Mouse (Mus musculus) liver, embryonic 16.5 days (tissue): ENCODE data around the gene Sacs. TPM values are rescaled to one million over a fixed set of nuclear protein-coding genes. Genes with fewer than 3 reads are reported as not detected.

Experiments
- ATAC-seq: fragments of 200-750 bp; cut with Nextera tagmentation; 2 replicates; pipeline ENCODE4 v1.8.0; 2017; ENCODE audit warnings: low read depth, mild to moderate bottlenecking, moderate number of reproducible peaks, moderate library complexity
- H3K27ac ChIP-seq: fragments of 300-500 bp; sonication (generic); 2 replicates; pipeline ENCODE4 v1.5.1; 2014; ENCODE audit warnings: mild to moderate bottlenecking, low read length
- H3K27me3 ChIP-seq: fragments of 300-500 bp; sonication (generic); 2 replicates; pipeline ENCODE4 v1.6.1; 2014; ENCODE audit warnings: low read depth, low read length, mixed read lengths; ENCODE audit not compliant: control insufficient read depth, insufficient read depth
- H3K36me3 ChIP-seq: fragments of 300-500 bp; sonication (generic); 2 replicates; pipeline ENCODE4 v1.6.1; 2014; ENCODE audit warnings: mild to moderate bottlenecking; ENCODE audit not compliant: control insufficient read depth, insufficient read depth
- H3K4me1 ChIP-seq: fragments of 300-500 bp; sonication (generic); 2 replicates; pipeline ENCODE4 v1.6.1; 2014; ENCODE audit warnings: low read depth, low read length, mixed read lengths; ENCODE audit not compliant: control insufficient read depth
- H3K4me2 ChIP-seq: fragments of 300-500 bp; sonication (generic); 2 replicates; pipeline ENCODE4 v1.6.1; 2014; ENCODE audit warnings: low read depth, low read length, mixed read lengths
- H3K4me3 ChIP-seq: fragments of 300-500 bp; sonication (generic); 2 replicates; pipeline ENCODE4 v1.5.1; 2014; ENCODE audit warnings: low read depth, mild to moderate bottlenecking, low read length
- H3K9ac ChIP-seq: fragments of 300-500 bp; sonication (generic); 2 replicates; pipeline ENCODE4 v1.6.1; 2014; ENCODE audit warnings: low read depth, low read length
- H3K9me3 ChIP-seq: fragments of 300-500 bp; sonication (generic); replicated peaks from 2 replicates; pipeline ENCODE4 v1.6.1; 2016; ENCODE audit warnings: low read length; ENCODE audit not compliant: control insufficient read depth
- WGBS: fragments of 180-500 bp; shearing (Covaris S2); extraction: QIAGEN DNeasy Blood & Tissue Kit; methylation state at CpG from one replicate; pipeline ENCODE4 v1.1.7; 2014; ENCODE audit not compliant: insufficient replicate concordance; 5-methylcytosine and 5-hydroxymethylcytosine counted together
- polyA plus RNA-seq: library from polyadenylated mRNA; unstranded; fragments of >200 nt; fragmentation: Nextera tagmentation; extraction: Ambion mirVana; gene quantifications from 2 replicates; pipeline ENCODE4 v1.2.1, GENCODE M21; 2015

Sacs gene
- polyA plus RNA-seq, 1 experiment from 2014 or later = 0.96 TPM

DNA sequence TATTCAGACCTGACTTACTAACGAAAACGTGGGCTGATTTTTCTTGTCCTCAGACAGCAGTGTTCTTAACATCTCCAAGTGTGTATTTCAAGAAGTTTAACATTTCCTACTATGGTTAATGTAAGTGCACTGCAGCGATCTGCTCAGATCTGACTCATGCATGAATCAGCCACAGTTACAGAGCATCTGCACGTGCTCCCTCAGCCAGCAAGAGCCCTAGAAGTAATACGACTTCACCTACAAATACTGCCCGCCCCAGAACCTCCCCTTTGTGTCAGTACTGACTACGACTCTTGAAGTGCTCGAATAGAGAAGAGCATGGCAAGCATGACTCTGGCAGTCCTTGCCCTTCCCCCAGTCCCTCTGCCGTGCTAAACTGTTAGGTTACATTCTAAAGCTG, 100.5 kb downstream of the Sacs start:
- H3K36me3 ChIP-seq = no peaks in the 10 kb centered on the region
- H3K27ac ChIP-seq = no peak overlapping the region
- H3K9ac ChIP-seq = no peak overlapping the region
- H3K4me2 ChIP-seq = no peak overlapping the region
- no peaks in the 10 kb centered on the region for H3K4me1 ChIP-seq
- WGBS = 59% methylated on average over 9 of the region's 9 CpGs
- H3K4me3 ChIP-seq = no peak overlapping the region
- H3K9me3 ChIP-seq = no peaks in the 10 kb centered on the region
- H3K27me3 ChIP-seq = no peaks in the 10 kb centered on the region
- ATAC-seq = no peak

DNA sequence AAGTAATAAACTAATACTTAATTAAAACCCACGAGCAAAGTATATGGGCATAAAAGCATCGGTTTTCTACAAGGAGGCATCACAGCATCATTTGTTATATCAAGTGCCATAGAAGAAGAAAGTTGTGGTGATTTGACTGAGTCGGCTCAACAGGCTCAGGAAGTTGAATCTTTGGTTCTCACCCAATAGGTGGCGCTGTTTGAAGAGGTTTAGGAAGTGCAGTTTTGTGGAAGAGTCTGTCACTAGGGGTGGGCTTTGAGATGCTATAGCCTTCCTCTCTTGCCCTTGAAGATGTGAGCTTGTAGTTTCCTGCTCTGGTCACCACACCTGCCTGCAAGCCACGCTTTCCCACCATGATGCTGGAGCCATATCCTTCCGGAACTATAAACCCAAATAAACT, 104.4 kb downstream of the Sacs start:
- no peak overlapping the region for H3K9ac ChIP-seq
- no peaks in the 10 kb centered on the region for H3K4me1 ChIP-seq
- no peak overlapping the region for H3K27ac ChIP-seq
- H3K36me3 ChIP-seq = no peaks in the 10 kb centered on the region
- H3K4me2 ChIP-seq = no peak overlapping the region
- no peak overlapping the region for H3K4me3 ChIP-seq
- ATAC-seq = no peak
- 27% methylated on average over 6 of the region's 6 CpGs for WGBS
- H3K27me3 ChIP-seq = no peaks in the 10 kb centered on the region
- H3K9me3 ChIP-seq = no peaks in the 10 kb centered on the region

DNA sequence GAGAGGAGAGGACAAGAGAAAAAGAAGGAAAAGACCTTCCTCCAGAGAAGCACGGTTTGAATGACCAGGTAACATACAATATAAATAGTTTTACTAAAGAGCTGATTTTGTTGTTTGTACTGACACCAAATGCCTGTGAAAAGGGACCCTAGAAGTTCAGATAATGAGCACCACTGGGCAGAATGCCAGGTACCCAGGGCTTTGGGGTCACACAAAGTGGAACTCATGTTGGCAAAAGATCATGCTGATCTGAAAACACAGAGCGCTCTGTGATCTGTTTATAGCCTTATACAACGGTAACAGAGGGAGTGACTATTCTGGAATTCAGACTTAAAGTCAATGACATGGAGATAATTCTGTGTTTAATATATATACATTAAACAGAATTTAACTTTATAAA, 108.2 kb downstream of the Sacs start:
- H3K36me3 ChIP-seq = no peaks in the 10 kb centered on the region
- no peak overlapping the region for H3K27ac ChIP-seq
- H3K9me3 ChIP-seq = no peaks in the 10 kb centered on the region; the same call in 1 of the 2 replicates
- H3K27me3 ChIP-seq = no peaks in the 10 kb centered on the region
- no peaks in the 10 kb centered on the region for H3K4me1 ChIP-seq
- ATAC-seq = no peak
- no peak overlapping the region for H3K4me3 ChIP-seq
- 68% methylated on average over 3 of the region's 3 CpGs for WGBS
- H3K9ac ChIP-seq = no peak overlapping the region
- no peak overlapping the region for H3K4me2 ChIP-seq

- H3K4me3 ChIP-seq = no peak overlapping the region
- no peaks in the 10 kb centered on the region; the same call in 1 of the 2 replicates for H3K9me3 ChIP-seq
- no peaks in the 10 kb centered on the region for H3K27me3 ChIP-seq
- no peaks in the 10 kb centered on the region for H3K36me3 ChIP-seq
- no peak overlapping the region for H3K27ac ChIP-seq
- no peak for ATAC-seq
- no peak overlapping the region for H3K9ac ChIP-seq
- no peak overlapping the region for H3K4me2 ChIP-seq
- no peaks in the 10 kb centered on the region for H3K4me1 ChIP-seq
- WGBS = 64% methylated on average over 15 of the region's 15 CpGs
These were observed 114.5 kb downstream of the Sacs start for GRCm38 (mm10) chr14:61252596-61253388.

- H3K4me3 ChIP-seq = no peak within 1 kb of the TSS
- no peaks in the 10 kb centered on the region for H3K36me3 ChIP-seq
- 57% methylated on average over 11 of the region's 11 CpGs for WGBS
- no peak within 1 kb of the TSS for H3K4me2 ChIP-seq
- H3K9ac ChIP-seq = no peak within 1 kb of the TSS
- H3K27ac ChIP-seq = no peak within 1 kb of the TSS
- H3K9me3 ChIP-seq = no peaks in the 10 kb centered on the region
- no peak for ATAC-seq
- no peaks in the 10 kb centered on the region for H3K27me3 ChIP-seq
- no peaks in the 10 kb centered on the region for H3K4me1 ChIP-seq
These were observed 120.1 kb downstream of the Sacs start, which contains the start of gene Sgcg for GRCm38 (mm10) chr14:61258352-61258751. Gene Sgcg, minus strand, starts transcription at chr14:61258490.

DNA sequence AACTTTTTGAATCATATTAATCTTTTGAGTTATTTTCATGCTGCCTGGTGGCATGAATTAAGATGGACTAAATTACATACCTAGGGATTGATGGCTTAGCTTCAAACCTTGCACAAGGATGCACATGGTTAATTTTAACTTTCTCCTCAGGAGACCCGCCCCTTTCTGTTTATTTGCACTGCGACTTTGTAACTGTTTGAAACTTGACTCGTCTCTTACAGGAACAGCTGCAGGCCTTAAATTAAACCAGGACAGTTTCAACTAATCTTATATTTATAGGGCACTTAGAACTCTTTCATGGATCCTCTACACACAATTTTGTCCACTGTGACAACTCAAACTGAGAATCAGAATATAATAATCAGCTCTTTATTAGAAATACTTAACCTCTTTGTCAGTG, 120.8 kb downstream of the Sacs start:
- WGBS = 40% methylated on average over 3 of the region's 3 CpGs
- Histone ChIP-seq H3K4me2 (no peak overlapping the region), H3K4me1 (no peaks in the 10 kb centered on the region), H3K36me3 (no peaks in the 10 kb centered on the region), H3K9ac (no peak overlapping the region), H3K27me3 (no peaks in the 10 kb centered on the region), H3K4me3 (no peak overlapping the region), H3K9me3 (no peaks in the 10 kb centered on the region), H3K27ac (no peak overlapping the region)
- no peak for ATAC-seq

- Histone ChIP-seq H3K4me2 (no peak overlapping the region), H3K9me3 (no peaks in the 10 kb centered on the region), H3K4me3 (no peak overlapping the region), H3K9ac (no peak overlapping the region), H3K27me3 (peaks cover 2% of the 10 kb centered on the region; the same call in 1 of the 2 replicates), H3K36me3 (no peaks in the 10 kb centered on the region), H3K27ac (no peak overlapping the region), H3K4me1 (no peaks in the 10 kb centered on the region)
- 47% methylated on average over 5 of the region's 5 CpGs for WGBS
- ATAC-seq = no peak
These were observed 129.7 kb downstream of the Sacs start for GRCm38 (mm10) chr14:61267908-61268475.

DNA sequence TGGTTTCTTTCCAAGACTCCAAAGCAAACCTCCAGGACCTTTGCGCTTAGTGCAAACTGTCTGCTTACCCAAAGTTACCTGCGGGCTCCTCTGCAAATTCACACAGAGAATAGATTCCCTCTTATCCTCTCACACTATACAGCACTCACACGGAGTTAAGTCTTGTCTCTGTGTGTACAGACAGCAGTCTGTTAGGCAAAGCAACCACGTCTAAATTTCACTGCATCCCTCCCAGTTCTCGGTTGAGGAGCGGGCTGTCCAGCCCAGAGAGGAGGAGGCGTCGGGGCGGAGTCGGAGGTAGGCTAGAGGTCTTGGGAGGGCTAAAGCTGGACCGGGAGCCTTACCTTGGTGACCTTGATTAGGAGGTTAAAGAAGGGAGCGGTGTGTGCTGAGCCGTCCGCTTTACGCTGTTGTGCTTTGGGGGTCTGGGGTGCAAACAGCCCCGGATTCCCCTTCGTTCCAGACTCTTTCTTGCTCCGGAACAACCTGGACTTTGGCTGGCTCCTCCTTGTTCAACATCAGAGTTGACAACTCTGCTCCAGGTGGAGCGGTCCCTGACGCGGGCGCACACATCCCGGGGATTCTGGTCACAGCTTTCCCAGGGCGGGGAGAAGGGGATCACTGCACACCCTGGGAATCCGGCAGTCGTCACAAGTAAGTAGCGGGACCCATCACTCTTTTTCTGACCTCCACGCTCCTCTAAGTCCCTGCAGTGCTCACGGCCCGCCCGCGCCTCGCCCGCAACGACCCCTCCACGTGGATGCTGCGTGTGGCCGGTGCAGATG, 136.3 kb downstream of the Sacs start:
- no peaks in the 10 kb centered on the region for H3K9me3 ChIP-seq
- no peaks in the 10 kb centered on the region for H3K4me1 ChIP-seq
- 6% methylated on average over 35 of the region's 38 CpGs for WGBS
- H3K4me2 ChIP-seq = peak overlapping the region; percentile 44
- H3K9ac ChIP-seq = no peak overlapping the region
- ATAC-seq = no peak
- H3K27me3 ChIP-seq = peaks cover 23% of the 10 kb centered on the region
- no peaks in the 10 kb centered on the region for H3K36me3 ChIP-seq
- H3K4me3 ChIP-seq = no peak overlapping the region; the same call in 1 of the 2 replicates
- no peak overlapping the region for H3K27ac ChIP-seq

DNA sequence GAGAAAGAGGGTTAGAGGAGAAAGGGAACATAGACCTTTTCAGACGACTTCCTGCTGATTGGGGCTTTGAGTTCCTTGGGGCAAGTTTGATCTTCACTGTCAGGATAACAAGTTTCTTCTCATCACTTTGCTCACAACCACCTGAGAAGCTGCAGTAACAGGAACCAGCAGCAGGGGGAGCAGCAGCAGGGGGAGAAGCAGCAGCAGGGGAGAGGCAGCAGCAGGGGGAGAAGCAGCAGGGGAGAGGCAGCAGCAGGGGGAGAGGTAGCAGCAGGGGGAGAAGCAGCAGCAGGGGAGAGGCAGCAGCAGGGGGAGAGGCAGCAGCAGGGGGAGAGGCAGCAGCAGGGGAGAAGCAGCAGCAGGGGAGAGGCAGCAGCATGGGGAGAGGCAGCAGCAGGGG, 139.0 kb downstream of the Sacs start:
- 21% methylated on average over 1 of the region's 1 CpGs for WGBS
- Histone ChIP-seq H3K27me3 (peaks cover 23% of the 10 kb centered on the region), H3K4me3 (no peak overlapping the region)

More for the DNA sequence above, 139.0 kb downstream of the Sacs start:
- H3K9me3 ChIP-seq = no peaks in the 10 kb centered on the region
- H3K9ac ChIP-seq = no peak overlapping the region
- H3K4me2 ChIP-seq = no peak overlapping the region
- no peak for ATAC-seq
- H3K36me3 ChIP-seq = no peaks in the 10 kb centered on the region
- no peaks in the 10 kb centered on the region for H3K4me1 ChIP-seq
- no peak overlapping the region for H3K27ac ChIP-seq
